Mouse (Mus musculus): ENCODE results near the gene Dnaaf2.
A peak's percentile ranks its signal among the peaks of the same experiment; 100 is the strongest.

Dnaaf2 gene

DNA sequence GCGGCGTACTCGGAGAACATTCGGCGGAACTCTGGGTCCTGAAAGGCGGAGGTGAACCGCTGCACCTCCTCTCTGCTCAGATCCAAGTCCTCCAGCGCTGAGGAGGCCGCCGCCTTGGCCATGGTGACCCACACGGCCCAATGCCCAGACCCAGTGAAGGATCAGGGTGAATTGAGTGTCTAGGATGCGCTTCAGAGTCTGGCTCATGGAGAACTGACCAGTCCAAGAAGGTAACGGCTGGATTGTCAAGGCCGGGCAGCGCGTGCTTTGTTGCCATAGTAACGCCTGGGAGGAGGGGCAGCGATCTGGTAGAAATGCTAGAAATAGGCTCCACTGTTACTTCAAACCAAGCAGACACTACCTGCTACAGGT lies at the start of gene Dnaaf2:
Dnaaf2 (minus strand) TSS at position 266 of the 372 bp plus-strand sequence.
- DNase-seq = peak; percentile 57

DNA sequence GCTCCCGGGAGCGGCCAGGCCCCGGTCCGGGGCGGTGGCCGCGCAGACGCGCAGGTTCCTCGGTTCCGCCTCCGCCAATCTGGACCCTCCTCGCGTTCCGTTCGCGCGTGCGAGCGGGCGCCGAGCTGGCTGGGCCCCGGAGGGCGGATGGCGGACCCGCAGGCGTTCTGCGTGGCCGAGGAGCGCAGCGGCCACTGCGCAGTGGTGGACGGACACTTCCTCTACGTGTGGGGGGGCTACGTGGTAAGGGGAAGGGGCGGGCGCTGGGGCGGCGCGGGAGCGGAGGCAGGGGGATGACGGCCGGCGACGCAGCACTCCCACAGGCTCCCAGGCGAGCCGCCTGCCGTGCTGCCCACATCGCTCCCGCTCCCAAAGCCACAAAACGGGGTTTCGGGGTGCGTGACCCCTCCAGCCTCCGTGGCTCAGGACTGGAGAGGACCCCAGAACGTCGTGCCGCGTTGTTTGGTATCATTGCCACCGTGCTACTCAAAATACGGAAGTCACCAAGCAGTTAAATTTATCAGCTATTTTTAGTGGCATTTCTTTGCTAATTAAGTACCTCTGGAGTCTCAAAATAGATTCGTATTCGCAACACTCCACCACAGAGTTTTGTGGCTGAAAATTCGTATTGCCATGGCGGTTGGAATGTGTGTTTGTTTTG lies 43.7 kb upstream of the Dnaaf2 start:
- peak; percentile 72 for DNase-seq

DNA sequence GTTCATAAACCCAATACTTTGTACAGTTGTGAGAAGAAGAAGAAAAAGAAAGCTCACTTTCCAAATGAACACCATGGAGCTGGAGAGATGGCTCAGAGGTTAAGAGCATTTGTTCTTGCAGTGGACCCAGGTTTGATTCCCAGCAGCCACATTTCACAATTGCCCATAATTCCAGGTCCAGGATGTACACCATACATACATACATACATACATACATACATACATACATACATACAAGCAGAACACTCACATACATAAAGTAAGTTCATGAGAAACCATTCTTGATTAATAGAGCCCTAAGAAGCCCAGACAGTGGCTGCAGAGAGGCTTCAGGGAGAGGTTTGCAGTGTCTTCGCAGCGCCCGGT lies 43.2 kb upstream of the Dnaaf2 start:
- no peak for DNase-seq

DNA sequence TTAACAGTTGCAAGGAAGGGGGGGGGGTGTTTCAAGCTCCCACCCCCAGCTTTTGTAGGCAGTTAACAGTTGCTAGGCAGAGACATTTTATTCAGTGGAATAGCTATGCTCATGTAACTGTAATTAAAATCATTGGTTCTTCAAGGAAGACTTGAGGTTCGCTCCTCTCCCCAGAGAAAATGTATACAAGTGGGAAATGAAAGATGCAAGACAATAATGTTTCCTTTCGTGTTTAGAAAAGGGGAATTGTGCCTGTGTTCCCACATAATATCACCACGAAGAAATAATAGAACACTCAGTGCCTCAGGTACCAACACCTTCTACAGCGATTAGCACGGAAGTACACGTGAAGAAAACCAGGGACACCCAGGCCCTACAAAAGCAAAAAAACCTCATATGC lies 42.6 kb upstream of the Dnaaf2 start, which contains the start of gene Klhdc1:
Klhdc1 (plus strand) TSS at position 301 of the 400 bp plus-strand sequence.
- no peak for DNase-seq

DNA sequence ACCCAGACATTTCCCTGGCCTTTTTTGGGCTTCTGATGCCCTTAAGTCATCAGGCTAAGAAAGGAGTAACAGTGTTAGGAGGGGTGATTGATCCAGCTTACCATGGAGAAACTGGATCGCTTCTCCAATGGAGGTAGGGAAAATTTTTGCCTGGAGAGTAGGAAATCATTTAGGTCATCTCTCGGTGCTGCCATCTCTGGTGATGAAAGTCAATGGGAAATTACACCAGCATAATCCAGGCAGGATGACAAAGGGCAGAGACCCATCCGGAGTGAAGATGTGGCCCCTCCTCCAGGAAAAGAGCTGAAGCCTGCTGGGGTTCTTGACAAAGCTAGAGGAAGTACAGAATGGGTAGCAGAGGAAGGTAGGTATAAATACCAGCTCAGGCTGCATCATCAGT lies 40.1 kb upstream of the Dnaaf2 start:
- DNase-seq = no peak

DNA sequence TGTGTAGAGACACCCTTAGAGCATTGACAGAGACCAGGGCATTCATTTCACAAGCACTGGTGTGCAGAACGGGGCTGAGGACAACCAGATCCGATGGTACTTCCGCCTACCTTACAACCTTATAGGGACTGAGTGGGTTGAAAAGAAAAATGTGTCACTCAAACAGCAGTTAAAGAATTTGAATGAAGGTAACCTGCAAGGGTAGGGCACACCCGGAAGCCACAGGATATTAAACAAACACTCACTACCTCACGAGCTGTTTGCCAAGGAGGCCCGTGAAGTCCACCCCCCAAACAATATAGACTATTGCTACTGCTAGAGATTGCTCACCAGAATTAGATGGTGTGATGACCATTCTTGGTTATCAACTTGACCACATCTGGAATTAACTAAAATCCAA lies 37.6 kb upstream of the Dnaaf2 start:
- DNase-seq = no peak

DNA sequence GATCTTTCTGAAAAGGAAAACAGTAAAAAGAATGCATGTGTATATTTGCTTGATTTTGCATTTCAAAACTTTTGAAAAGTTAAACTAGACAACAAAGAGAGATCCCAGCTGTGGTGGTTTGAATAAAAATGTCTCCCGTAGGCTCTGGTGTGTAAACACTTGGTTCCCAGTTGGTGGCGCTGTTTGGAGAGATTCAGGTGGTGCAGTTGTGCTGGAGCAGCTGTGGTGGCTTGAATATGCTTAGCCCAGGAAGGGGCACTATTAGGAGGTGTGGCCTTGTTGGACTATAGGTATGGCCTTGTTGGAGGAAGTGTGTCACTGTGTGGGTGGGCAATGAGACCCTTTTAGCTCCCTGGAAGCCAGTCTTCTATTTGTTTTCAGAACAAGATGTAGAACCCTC lies 31.0 kb upstream of the Dnaaf2 start:
- no peak for DNase-seq

DNA sequence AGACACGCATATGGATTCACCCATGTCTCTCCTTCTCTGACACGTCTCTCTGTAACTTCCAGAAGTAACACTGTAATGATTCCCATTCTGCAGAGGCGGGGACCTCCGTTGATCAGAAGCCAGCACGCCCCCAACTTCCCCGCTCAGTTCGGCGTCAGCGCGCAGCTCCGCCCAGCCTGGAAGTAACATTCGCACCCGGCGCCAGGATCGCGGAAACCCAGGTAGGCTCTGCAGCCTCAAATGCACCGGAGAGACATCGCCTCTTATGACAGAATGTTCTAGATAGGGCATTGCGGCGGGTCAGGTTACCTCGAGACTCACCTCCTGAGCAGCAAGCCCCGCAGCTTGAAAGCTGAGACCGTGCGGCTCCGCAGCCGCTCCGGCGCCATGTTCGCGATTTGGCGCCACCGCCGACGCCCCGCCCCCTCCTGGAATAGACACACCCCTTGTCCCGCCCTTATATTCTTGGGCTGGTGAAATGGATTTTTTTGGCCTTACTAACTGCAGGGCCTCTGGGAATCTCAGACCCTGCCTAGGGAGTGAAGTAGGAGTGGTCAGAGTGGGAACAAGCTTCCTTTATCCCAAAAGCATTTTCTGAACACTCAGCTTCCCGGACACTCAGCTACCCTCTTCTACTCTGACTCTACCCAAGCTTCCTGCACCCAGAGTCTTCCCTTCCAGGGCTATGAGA lies 29.7 kb upstream of the Dnaaf2 start, which contains the start of gene Pole2:
Pole2 (minus strand) TSS at position 420 of the 691 bp plus-strand sequence.
- DNase-seq = peak; percentile 90

DNA sequence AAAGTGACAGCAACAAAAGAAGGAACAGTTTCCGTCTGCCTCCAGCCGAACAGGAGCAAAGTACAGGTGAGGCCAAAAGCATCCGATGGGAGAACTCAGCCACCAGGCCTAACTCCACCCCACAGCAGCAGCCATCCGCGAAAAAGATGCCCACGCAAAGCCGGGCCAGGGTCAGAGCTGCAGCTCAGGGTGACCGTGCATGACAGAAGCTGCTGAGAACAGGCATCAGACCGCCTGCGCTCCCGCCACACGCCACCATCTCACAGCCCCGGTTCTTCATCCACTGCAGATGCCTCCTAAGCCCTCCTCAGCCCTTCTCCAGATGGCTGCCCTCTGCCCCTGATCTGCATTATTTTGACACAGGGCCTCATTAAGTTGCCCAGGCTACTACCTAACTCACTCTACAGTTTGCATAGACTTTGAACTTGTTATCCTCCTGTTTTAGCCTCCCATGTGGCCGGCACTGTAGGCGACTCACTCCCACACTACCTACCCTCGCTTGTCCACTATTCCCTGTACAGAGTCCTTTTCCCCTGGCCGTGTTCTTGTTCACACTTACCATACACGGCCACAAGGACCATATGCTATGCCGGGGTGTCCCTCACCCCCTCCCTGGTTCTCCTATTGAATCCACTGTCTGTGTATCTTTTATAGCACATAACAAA lies 22.5 kb upstream of the Dnaaf2 start:
- DNase-seq = no peak

DNA sequence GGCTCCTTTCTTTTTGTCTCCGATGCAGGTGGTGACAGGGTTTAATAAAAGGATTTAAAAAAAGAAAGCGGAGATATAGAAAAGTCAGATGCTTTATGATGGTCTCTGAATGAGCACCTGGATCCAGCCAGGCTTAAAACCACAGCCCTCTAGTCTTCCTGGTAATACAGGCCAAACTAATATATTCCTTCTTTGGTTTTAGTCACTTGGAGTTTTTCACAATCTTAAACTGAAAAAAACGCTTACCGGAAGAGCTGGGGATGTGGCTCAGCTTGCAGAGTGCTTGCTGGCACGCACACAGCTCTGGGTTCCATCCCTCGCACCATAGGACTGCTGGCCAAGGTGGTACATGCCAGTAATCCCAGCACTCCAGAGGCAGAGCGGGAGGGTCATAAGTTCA lies 18.4 kb upstream of the Dnaaf2 start:
- no peak for DNase-seq

DNA sequence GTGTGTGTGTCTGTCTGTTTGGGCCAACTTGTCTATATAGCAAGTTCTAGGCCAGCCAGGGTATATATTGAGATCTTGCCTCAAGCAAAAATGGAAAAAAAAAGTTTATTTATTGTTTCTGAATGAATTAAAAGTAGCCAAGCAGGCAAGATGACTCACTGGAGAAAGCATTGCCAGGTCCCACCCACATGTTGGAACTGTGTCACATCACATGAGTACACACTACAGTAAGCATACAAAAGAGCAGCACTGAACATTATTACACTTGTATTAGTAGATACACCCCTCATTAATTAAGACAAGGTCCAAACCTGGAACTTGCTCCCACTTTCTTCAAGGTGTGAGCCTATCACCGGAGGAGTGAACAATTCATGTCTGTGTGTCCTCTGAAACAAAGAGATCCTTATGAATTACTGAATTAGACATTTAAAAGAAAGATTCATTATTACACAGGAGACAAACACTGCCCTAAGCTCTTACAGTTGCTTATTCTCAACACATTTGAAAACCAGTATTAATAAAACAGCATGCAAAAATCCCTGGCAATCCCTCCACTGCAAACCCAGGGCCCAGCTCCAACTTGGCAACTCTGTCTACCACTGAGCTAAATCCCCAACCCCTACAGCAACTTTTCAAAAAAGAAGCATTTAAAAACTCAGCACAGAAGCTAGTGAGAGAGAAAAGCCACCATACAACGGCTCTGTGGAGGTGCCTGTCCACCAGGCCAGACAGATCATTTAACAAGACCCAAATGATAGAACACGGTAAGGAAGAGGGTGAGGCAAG lies 17.0 kb upstream of the Dnaaf2 start:
- DNase-seq = no peak

DNA sequence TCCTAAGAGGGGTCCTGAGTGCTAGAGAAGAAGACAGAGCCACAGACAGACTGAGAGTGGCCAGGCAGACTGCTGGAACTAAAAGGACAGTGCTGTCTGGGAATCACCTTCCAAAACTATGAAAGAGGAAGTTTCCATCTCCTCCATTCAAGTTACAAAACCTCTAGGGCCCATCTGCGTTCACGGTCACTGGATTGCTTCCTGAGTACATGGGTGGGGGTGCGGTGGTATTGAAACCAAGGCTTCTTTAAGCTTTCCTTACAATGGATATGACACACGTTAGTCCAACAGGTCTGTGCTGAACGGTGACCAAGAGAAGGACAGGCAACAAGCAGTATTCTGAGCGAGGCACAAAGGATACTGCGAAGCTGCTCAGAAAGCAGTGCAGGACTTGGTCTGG lies 16.2 kb upstream of the Dnaaf2 start:
- no peak for DNase-seq

DNA sequence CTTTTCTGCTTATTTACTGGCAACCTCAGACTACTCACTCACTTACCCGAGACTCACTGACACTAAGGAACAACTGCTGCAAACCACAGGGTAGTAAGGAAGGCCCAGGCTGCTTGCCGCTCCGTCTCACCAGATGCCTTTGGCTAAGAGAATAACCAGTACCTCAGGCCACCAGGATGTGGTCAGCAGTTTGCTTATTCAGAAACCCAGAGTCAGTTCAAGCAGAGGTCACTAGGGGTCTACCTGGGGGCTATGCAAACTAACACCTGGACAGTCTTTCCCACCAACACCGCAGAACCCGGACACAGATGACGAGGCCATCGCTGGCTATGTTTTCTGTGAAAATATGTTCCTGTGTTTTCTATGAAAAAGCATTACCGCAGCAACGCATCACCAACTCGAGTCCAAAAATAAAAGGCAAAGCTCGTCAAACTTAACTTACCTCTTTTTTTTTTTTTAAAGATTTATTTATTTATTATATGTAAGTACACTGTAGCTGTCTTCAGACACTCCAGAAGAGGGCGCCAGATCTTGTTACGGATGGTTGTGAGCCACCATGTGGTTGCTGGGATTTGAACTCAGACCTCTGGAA lies 15.1 kb upstream of the Dnaaf2 start:
- no peak for DNase-seq

DNA sequence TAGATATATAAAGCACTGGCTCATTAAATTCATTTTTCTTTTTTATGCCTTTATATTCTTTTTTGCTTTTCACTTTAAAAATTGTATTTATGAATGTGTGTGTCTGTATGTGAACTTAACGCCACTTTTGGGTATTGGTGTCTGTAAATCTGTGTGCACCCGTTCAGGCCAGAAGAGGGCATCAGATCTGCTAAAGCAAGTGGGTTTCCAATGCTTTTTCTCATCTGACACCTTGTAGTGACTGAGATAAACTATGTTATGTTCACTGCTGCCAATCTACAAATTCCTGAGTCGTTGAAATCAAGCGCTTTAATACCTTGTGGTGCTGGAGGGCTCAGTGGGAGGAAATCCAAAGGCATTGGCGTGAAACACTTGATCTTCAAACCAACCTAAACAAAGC lies 12.8 kb upstream of the Dnaaf2 start:
- DNase-seq = no peak

DNA sequence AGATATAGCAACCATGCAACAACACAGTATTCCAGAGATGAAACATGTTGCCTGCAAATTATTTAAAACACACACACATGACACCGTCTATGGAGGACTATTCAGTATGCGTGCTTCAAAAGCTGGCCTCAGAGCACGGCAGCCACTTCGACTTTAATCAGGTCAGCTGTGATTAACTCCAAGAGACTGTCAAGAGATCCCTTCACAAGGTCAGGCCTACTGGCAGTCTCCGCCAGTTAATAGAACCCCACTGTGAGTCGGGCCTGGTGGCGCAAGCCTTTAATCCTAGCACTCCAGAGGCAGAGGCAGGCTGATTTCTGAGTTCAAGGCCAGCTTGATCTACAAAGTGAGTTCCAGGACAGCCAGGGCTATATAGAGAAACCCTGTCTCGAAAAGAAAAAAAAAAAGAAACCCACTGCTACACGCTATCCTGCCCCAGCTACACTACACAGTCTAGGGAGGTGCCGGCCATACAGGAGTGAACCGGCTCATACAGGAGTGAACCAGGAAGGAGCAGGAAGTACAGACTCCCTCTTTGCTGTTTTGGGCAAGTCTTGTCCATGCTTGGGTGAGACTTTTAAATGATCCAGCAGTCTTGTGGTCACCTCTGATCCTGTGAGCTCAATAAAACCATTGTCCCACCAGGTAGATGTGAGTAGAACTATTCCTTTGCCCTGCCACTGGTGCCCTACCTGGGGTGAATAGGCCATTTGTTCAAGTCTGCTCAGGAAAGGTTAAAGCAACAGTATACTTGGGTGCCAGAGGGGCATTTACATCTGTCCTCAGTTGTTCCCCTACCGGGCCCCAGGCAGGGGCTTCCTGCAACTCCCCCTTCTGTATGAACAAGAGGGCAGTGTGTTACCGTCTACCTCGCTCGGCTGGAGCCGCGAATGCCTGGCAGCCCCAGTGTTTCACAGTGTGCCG lies 12.1 kb upstream of the Dnaaf2 start:
- no peak for DNase-seq

DNA sequence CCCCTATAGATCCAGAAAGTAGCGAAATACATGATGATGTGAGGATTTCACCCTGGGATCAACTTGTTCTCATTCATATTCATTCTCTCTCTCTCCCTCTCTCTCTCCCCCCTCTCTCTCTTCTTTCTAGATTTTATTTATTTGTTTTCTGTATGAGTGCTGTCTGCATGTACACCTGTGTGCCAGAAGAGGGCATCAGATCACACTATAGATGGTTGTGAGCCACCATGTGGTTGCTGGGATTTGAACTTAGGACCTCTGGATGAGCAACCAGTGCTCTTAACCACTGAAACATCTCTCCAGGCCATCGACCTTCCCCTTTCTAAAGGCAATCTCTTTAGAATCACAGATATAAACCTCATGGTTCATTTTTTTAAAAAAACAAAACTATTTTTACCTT lies 10.3 kb upstream of the Dnaaf2 start:
- DNase-seq = no peak

DNA sequence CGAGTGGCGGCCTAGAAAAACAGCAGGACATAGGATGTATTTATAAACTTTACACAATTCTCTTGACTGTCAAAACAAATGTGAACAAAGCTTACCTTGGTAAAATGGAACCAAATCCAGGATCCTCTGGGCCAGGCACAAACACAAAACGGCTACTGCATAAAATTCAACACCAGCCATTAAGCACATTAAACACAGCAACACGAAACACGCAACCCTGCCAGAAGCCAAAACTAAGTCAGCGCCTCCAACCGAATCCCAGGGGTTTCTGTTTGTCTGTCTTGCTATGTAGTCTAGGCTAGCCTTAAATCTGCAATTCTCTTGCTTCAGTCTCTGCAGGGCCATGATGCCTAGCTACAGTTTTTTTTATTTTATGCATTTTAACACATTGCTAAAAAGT lies 9.7 kb upstream of the Dnaaf2 start:
- no peak for DNase-seq

DNA sequence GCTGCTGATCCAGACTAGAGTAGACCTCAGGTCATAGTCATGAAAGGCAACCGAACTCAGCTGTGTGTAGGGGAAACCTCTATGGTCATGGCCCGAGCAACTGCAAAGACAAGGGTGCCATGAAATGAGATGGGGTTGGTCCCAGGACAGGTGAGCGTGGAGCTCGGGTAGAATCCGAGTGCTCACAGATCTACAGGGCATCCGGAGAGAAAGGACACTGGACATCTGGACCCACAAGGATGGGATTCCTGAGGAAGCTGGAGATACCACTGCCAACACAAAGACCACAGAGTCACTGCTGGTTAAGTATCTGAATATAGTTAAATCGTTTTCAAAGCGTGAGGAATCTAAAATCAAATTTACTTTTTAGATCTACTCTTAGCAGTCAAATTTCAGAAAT lies 9.2 kb upstream of the Dnaaf2 start:
- no peak for DNase-seq

DNA sequence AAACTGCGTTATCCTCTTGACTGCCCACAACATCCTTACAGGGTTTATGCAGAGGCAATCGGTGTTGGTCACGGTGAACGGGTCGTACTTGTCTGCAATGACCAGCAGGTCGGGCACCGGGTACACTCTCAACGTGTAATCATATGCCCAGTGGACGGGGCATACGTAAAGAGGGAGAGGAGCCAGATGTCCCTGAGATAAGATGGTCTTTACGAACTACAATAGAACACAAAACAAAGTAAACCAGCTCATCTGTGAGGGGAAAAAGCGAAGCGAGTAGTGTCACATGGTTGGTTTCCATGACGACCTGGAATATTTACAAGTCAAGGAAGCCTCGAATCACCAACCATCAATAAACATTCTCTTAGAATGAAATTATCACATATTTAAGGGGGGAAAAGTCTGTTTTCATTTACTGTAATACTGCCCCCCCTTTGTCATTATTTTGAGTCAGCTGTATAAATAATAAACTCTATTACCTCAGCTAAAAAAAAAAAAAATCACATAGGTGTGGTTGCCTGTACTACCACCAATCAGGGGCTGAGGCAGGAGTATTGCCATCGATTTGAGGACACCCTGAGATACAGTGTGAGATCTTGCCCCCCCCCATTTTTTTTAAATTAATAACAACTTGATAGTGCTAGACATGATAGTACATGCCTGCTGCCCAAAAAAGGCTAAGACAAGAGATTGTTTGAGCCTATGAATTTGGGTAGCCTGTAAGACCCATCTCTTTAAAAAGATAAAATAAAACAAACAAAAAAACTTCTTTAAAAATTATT lies 6.0 kb upstream of the Dnaaf2 start, which contains the start of gene Gm49384:
Gm49384 (minus strand) TSS at position 216 of the 782 bp plus-strand sequence.
- no peak for DNase-seq

DNA sequence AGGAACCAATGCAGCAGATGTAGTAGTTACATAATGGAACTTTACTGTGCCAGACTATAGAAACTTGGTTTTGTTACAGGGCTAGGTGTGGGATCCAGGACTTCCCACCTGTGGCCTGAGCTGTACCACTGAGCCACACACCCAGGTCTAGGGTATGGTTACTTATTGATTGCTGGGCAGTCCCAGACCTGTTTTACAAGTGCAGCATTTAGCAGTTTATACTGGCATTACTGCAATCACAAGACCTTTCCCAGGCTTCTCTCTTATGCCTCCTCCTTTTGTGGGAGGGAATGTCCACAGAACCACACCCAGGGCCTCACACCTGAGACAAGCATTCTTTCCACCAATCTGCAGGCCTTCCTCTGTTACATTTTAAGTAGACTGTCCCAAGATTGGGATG lies 756 bp upstream of the Dnaaf2 start:
- no peak for DNase-seq
